Mouse (Mus musculus): ENCODE results near the gene Morf4l1. TPM values are rescaled to one million over a fixed set of nuclear protein-coding genes. Genes with fewer than 3 reads are reported as not detected.
"Not testable (repeated sequence)": the region's sequence is repeated elsewhere in the genome, so short reads cannot be mapped to it uniquely, and the experiment has no call there.

The Morf4l1 gene
- polyA plus RNA-seq, 1 experiment, result 520 TPM

DNA sequence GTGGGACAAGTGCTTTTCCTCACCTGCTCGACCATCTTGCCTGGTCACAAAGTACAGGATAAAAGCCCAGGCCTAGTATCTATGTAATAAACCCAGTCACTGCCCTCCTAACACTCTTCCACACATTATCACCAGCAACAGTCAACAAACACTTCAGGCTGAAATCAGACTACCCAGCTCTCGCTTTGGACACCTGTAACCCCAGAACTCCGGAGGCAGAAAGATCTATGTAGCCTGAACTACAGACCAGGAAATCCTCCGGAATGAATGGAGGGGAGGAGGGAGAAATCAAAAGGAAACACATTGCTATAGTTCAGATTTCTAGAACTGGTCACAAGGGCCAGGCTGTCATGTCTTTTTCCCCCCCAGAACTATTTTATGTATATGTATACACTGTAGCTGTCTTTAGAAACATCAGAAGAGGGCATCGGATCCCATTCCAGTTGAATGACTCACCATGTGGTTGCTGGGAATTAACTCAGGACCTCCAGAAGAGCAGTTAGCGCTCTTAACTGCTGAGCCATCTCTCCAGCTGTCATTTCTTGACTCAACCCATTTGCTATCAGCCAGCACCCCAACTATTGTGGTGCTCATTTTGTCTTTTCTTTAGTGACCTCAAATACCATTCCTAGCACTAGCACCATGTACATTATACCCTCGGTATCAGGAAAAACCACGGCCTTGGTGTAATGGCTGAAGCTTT, 29.7 kb downstream of the Morf4l1 start:
- no peak for TF ChIP-seq CTCF (IDR thresholded peaks at IDR 0.05; ENCODE audit: borderline replicate concordance, insufficient read depth, low read depth, low read length)
- TF ChIP-seq POLR2A (IDR thresholded peaks at IDR 0.05; ENCODE audit: borderline replicate concordance, insufficient read depth, low read length), result no peak
- 89% methylated on average over 8 of the region's 8 CpGs for WGBS
- H3K4me3 ChIP-seq (replicated peaks; ENCODE audit: insufficient read depth, low read depth, low read length), result no peak overlapping the region
- no peak for DNase-seq
- no peaks in the 10 kb centered on the region for H3K27me3 ChIP-seq (ENCODE audit: control insufficient read depth, insufficient read depth, low read length)
- no peak overlapping the region for H3K27ac ChIP-seq (ENCODE audit: insufficient read depth, low read length)
- H3K4me1 ChIP-seq (ENCODE audit: control insufficient read depth, insufficient read depth, low read length), result no peaks in the 10 kb centered on the region

GRCm38 (mm10) chr9:90084152-90084551, 30.4 kb downstream of the Morf4l1 start:
- Histone ChIP-seq H3K27me3 (ENCODE audit: control insufficient read depth, insufficient read depth, low read length) (no peaks in the 10 kb centered on the region), H3K4me3 (replicated peaks; ENCODE audit: insufficient read depth, low read depth, low read length) (no peak overlapping the region), H3K27ac (ENCODE audit: insufficient read depth, low read length) (no peak overlapping the region), H3K4me1 (ENCODE audit: control insufficient read depth, insufficient read depth, low read length) (no peaks in the 10 kb centered on the region)
- 86% methylated on average over 3 of the region's 3 CpGs for WGBS
- DNase-seq, result no peak
- TF ChIP-seq CTCF (IDR thresholded peaks at IDR 0.05; ENCODE audit: borderline replicate concordance, insufficient read depth, low read depth, low read length) (no peak), POLR2A (IDR thresholded peaks at IDR 0.05; ENCODE audit: borderline replicate concordance, insufficient read depth, low read length) (no peak)

GRCm38 (mm10) chr9:90082992-90083391, 31.6 kb downstream of the Morf4l1 start:
- H3K27ac ChIP-seq (ENCODE audit: insufficient read depth, low read length), result no peak overlapping the region
- no peak for TF ChIP-seq CTCF (IDR thresholded peaks at IDR 0.05; ENCODE audit: borderline replicate concordance, insufficient read depth, low read depth, low read length)
- no peak for TF ChIP-seq POLR2A (IDR thresholded peaks at IDR 0.05; ENCODE audit: borderline replicate concordance, insufficient read depth, low read length)
- WGBS, result 89% methylated on average over 1 of the region's 1 CpGs
- no peak overlapping the region for H3K4me3 ChIP-seq (replicated peaks; ENCODE audit: insufficient read depth, low read depth, low read length)
- DNase-seq, result no peak
- H3K27me3 ChIP-seq (ENCODE audit: control insufficient read depth, insufficient read depth, low read length), result no peaks in the 10 kb centered on the region
- H3K4me1 ChIP-seq (ENCODE audit: control insufficient read depth, insufficient read depth, low read length), result no peaks in the 10 kb centered on the region

DNA sequence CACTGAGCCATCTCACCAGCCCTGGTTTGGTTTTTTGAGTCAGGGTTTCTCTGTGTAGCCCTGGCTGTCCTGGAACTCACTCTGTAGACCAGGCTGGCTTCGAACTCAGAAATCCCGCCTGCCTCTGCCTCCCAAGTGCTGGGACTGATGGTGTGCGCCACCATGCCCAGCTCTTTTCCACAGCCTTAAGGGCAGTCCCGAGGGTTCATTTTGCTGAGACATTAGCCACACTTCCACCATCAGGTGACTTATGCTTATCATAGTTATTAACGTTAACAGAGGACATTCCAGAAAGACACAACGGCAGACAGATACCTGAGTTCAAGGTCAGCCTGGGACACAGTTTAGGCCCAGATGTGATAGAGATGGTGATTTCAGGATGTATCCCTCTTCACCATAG, 32.6 kb downstream of the Morf4l1 start:
- not testable (repeated sequence) for H3K4me3 ChIP-seq (replicated peaks; ENCODE audit: insufficient read depth, low read depth, low read length); H3K4me1 ChIP-seq (ENCODE audit: control insufficient read depth, insufficient read depth, low read length); H3K27me3 ChIP-seq (ENCODE audit: control insufficient read depth, insufficient read depth, low read length); DNase-seq; H3K27ac ChIP-seq (ENCODE audit: insufficient read depth, low read length)
- 91% methylated on average over 6 of the region's 6 CpGs for WGBS

- WGBS, result 65% methylated on average over 8 of the region's 8 CpGs
Measured at GRCm38 (mm10) chr9:90076849-90077461, 37.6 kb downstream of the Morf4l1 start.

GRCm38 (mm10) chr9:90076131-90076530, 38.4 kb downstream of the Morf4l1 start:
- WGBS, result 76% methylated on average over 5 of the region's 5 CpGs
- H3K27me3 ChIP-seq (ENCODE audit: control insufficient read depth, insufficient read depth, low read length), result no peaks in the 10 kb centered on the region
- H3K4me3 ChIP-seq (replicated peaks; ENCODE audit: insufficient read depth, low read depth, low read length), result no peak overlapping the region
- H3K4me1 ChIP-seq (ENCODE audit: control insufficient read depth, insufficient read depth, low read length), result no peaks in the 10 kb centered on the region
- TF ChIP-seq POLR2A (IDR thresholded peaks at IDR 0.05; ENCODE audit: borderline replicate concordance, insufficient read depth, low read length) (no peak), CTCF (IDR thresholded peaks at IDR 0.05; ENCODE audit: borderline replicate concordance, insufficient read depth, low read depth, low read length) (no peak)
- H3K27ac ChIP-seq (ENCODE audit: insufficient read depth, low read length), result no peak overlapping the region
- DNase-seq, result no peak

More at GRCm38 (mm10) chr9:90076849-90077461, 37.6 kb downstream of the Morf4l1 start:
- Histone ChIP-seq H3K4me3 (replicated peaks; ENCODE audit: insufficient read depth, low read depth, low read length) (no peak overlapping the region), H3K27ac (ENCODE audit: insufficient read depth, low read length) (no peak overlapping the region), H3K27me3 (ENCODE audit: control insufficient read depth, insufficient read depth, low read length) (no peaks in the 10 kb centered on the region), H3K4me1 (ENCODE audit: control insufficient read depth, insufficient read depth, low read length) (no peaks in the 10 kb centered on the region)
- DNase-seq, result peak; percentile 34 to 60
- peak; percentile 75 for TF ChIP-seq CTCF (IDR thresholded peaks at IDR 0.05; ENCODE audit: borderline replicate concordance, insufficient read depth, low read depth, low read length)
- TF ChIP-seq POLR2A (IDR thresholded peaks at IDR 0.05; ENCODE audit: borderline replicate concordance, insufficient read depth, low read length), result no peak

DNA sequence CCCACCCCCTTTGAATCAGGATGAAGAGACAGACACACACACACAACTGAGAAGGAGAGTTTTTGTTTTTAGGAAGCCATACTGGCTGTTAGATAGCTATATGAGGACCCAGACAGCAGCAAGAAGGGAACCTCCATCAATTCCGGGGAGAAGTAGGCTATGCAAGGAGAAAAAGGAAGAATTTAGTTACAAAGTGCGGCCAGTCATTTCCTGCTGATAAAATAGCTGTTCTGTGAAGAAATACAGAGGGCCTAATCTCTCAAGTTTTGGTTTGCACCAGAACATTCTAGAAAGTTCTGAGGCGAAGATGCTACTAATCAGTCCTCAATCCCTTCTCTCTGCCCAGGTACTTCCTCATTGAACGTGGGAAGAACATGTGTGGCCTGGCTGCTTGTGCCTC, 39.2 kb downstream of the Morf4l1 start:
- Histone ChIP-seq H3K4me3 (replicated peaks; ENCODE audit: insufficient read depth, low read depth, low read length) (no peak overlapping the region), H3K27ac (ENCODE audit: insufficient read depth, low read length) (no peak overlapping the region), H3K27me3 (ENCODE audit: control insufficient read depth, insufficient read depth, low read length) (no peaks in the 10 kb centered on the region), H3K4me1 (ENCODE audit: control insufficient read depth, insufficient read depth, low read length) (no peaks in the 10 kb centered on the region)
- DNase-seq, result no peak
- WGBS, result 88% methylated on average over 4 of the region's 4 CpGs
- no peak for TF ChIP-seq CTCF (IDR thresholded peaks at IDR 0.05; ENCODE audit: borderline replicate concordance, insufficient read depth, low read depth, low read length)
- no peak for TF ChIP-seq POLR2A (IDR thresholded peaks at IDR 0.05; ENCODE audit: borderline replicate concordance, insufficient read depth, low read length)

DNA sequence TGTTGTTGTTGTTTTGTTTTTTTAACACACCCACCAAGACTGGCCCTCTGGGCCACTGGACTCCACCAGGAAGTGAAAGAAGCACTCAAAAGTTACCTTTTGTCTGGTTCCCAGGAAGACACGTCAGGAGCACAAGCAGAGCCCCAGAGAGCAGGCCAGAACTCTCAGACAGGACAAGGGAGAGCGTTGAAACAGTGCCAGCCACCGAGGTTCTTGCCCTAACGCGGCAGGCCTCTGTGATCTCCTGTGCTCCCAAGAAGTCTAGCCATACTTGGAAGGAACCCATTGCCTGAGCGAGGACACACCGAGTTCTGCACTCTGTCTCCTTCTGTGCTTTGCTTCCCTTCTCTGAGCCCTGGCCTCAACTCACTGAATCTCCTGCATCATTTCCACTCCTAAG, 44.4 kb downstream of the Morf4l1 start:
- 50% methylated on average over 7 of the region's 7 CpGs for WGBS
- Histone ChIP-seq H3K4me3 (replicated peaks; ENCODE audit: insufficient read depth, low read depth, low read length) (no peak overlapping the region), H3K27me3 (ENCODE audit: control insufficient read depth, insufficient read depth, low read length) (no peaks in the 10 kb centered on the region), H3K4me1 (ENCODE audit: control insufficient read depth, insufficient read depth, low read length) (no peaks in the 10 kb centered on the region; the same call in 1 of the 2 replicates), H3K27ac (ENCODE audit: insufficient read depth, low read length) (no peak overlapping the region)
- TF ChIP-seq CTCF (IDR thresholded peaks at IDR 0.05; ENCODE audit: borderline replicate concordance, insufficient read depth, low read depth, low read length) (no peak), POLR2A (IDR thresholded peaks at IDR 0.05; ENCODE audit: borderline replicate concordance, insufficient read depth, low read length) (no peak)
- DNase-seq, result no peak

Measured in cerebellum, adult 2 months (tissue).